Mouse (Mus musculus): ENCODE data around the gene Ppwd1. TPM values are rescaled to one million over a fixed set of nuclear protein-coding genes. Genes with fewer than 3 reads are reported as not detected.

Ppwd1 gene
- polyA plus RNA-seq, 1 experiment from 2014 or later, result 7.2 TPM

GRCm38 (mm10) chr13:104172498-104172897 is 56.1 kb downstream of the Ppwd1 start:
- H3K9ac ChIP-seq, result no peak overlapping the region
- H3K4me3 ChIP-seq, result no peak overlapping the region
- H3K4me1 ChIP-seq (replicated peaks), result peaks cover 14% of the 10 kb centered on the region
- ATAC-seq (ENCODE audit: low read depth), result no peak
- H3K4me2 ChIP-seq, result no peak overlapping the region
- H3K9me3 ChIP-seq, result 0 out of 2 replicates have a peak, but pooled peaks cover 4% of the 10 kb centered on the region
- no peaks in the 10 kb centered on the region for H3K27me3 ChIP-seq
- H3K27ac ChIP-seq (replicated peaks), result no peak overlapping the region
- H3K36me3 ChIP-seq, result peaks cover 21% of the 10 kb centered on the region

GRCm38 (mm10) chr13:104171711-104172110 is 56.9 kb downstream of the Ppwd1 start:
- 92% methylated on average over 5 of the region's 5 CpGs for WGBS
- H3K4me3 ChIP-seq, result no peak overlapping the region
- 0 out of 2 replicates have a peak, but pooled peaks cover 4% of the 10 kb centered on the region for H3K9me3 ChIP-seq
- peaks cover 7% of the 10 kb centered on the region for H3K4me1 ChIP-seq (replicated peaks)
- no peak for ATAC-seq (ENCODE audit: low read depth)
- no peak overlapping the region for H3K27ac ChIP-seq (replicated peaks)
- no peak overlapping the region for H3K4me2 ChIP-seq
- no peak overlapping the region for H3K9ac ChIP-seq
- peaks cover 29% of the 10 kb centered on the region for H3K36me3 ChIP-seq
- H3K27me3 ChIP-seq, result no peaks in the 10 kb centered on the region

GRCm38 (mm10) chr13:104155686-104156085 is 73.0 kb downstream of the Ppwd1 start:
- Histone ChIP-seq H3K27me3 (no peaks in the 10 kb centered on the region), H3K4me3 (no peak overlapping the region), H3K9ac (no peak overlapping the region), H3K36me3 (peaks cover 48% of the 10 kb centered on the region), H3K9me3 (no peaks in the 10 kb centered on the region), H3K4me1 (replicated peaks) (no peaks in the 10 kb centered on the region), H3K27ac (replicated peaks) (no peak overlapping the region), H3K4me2 (no peak overlapping the region)
- 89% methylated on average over 1 of the region's 1 CpGs for WGBS
- ATAC-seq (ENCODE audit: low read depth), result no peak

Other genes with a start within 250 kb of the Ppwd1 start
- gene Nln, start 119.2 kb downstream of the Ppwd1 start, polyA plus RNA-seq (2015; fragmentation: Nextera tagmentation; extraction: Ambion mirVana), result 32.4 and 36.5 TPM in 2 replicates
- gene Sgtb, start 119.1 kb downstream of the Ppwd1 start, polyA plus RNA-seq (2015; fragmentation: Nextera tagmentation; extraction: Ambion mirVana), result 34.3 and 40.2 TPM in 2 replicates
- gene Trappc13, start 50.4 kb downstream of the Ppwd1 start, polyA plus RNA-seq (2015; fragmentation: Nextera tagmentation; extraction: Ambion mirVana), result 62.9 and 69.3 TPM in 2 replicates
- gene Trim23, start 50.0 kb downstream of the Ppwd1 start, polyA plus RNA-seq (2015; fragmentation: Nextera tagmentation; extraction: Ambion mirVana), result 30.6 and 31.5 TPM in 2 replicates
- gene Cenpk, start 232 bp downstream of the Ppwd1 start, polyA plus RNA-seq (2015; fragmentation: Nextera tagmentation; extraction: Ambion mirVana), result 13.8 and 18.3 TPM in 2 replicates
- 1.0 and 1.6 TPM in 2 replicates for gene Adamts6, start 59.0 kb upstream of the Ppwd1 start, polyA plus RNA-seq (2015; fragmentation: Nextera tagmentation; extraction: Ambion mirVana)

Measured in neural tube, embryonic 13.5 days (tissue).